Mouse (Mus musculus): Measurements from ENCODE around the gene Syne1.

DNA sequence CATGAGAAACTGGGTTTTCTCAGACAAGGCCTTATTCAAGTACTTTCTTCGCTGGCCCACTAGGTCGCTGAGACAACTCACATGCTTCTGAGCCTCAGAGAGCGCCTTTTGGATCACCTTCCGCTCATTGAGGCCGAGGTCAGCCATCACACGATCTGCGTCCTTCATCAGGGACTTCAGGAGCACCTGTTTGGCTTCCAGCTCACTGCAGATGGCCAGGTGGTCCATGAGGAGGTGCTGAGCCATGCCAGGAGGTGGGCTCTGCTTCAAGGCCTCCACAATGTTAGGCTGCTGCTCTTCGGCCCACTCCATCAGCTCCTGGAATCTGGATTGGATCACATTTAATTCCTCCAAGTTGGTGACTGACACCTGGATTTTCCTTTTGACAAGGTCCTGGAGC lies 322.2 kb downstream of the Syne1 start:
- no peak for TF ChIP-seq CTCF (IDR thresholded peaks at IDR 0.05)
- TF ChIP-seq EP300 (IDR thresholded peaks at IDR 0.05): no peak
